In the genomic region with DNA sequence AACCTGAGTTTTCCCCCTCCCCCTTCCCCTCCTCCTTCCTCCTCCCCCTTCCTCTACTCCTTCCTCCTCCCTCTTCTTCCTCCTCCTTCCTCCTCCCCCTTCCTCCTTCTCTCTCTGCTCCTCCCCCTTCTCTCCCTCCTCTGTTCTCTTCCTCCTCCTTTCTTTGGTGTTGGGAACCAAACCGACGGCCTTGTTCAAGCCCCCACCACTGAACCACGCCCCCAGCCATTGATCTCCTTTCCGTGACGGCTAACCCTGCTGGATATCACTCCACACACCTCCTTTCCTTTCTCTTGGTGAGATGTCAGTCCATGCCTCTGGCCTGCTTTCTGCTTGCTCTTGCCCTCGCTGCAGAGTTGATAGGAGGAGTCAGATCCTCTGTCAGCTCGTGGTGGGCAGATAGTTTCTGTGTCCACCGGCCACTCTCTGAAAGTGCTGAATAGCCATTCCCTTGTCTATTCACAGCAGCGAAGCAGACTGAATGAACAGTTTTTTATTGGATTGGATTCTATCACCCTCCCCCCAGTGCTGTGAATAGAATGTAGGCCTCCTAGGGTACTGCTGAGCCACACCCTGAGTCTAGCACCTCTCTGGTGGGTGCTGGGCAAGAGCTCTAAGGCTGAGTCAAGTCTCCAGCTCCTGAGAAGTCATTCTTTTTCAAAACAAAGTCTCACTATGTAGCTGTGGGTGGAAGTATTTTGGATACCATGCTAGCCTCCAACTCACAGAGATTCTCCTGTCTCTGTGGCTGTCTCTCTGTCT, we compare ENCODE assay signal across 8 mouse cellular contexts. TPM values are rescaled to one million over a fixed set of nuclear protein-coding genes. Genes with fewer than 3 reads are reported as not detected.
DNase-seq lines count a peak whose midpoint lies in the region; ATAC-seq lines count a peak whose summit lies in the region.

A gene (minus strand): TSS at position 416 of the 762 bp plus-strand sequence.

- 7% methylated on average over 9 of the region's 9 CpGs for WGBS in limb, embryonic 12.5 days
- WGBS in neural tube, embryonic 12.5 days = under 1% methylated on average over 9 of the region's 9 CpGs

- no peak within 1 kb of the TSS for H3K4me3 ChIP-seq in limb, embryonic 12.5 days (replicated peaks)
- H3K4me3 ChIP-seq in neural tube, embryonic 12.5 days = no peak within 1 kb of the TSS

- H3K36me3 ChIP-seq in limb, embryonic 12.5 days = no peaks in the 10 kb centered on the region
- no peaks in the 10 kb centered on the region for H3K36me3 ChIP-seq in neural tube, embryonic 12.5 days

- H3K4me1 ChIP-seq in limb, embryonic 12.5 days (replicated peaks) = peaks cover 31% of the 10 kb centered on the region
- peaks cover 27% of the 10 kb centered on the region; the same call in 1 of the 2 replicates for H3K4me1 ChIP-seq in neural tube, embryonic 12.5 days

- H3K27ac ChIP-seq in limb, embryonic 12.5 days = peak within 1 kb of the TSS; percentile 94
- H3K27ac ChIP-seq in neural tube, embryonic 12.5 days = peak within 1 kb of the TSS; percentile 29; the same call in 1 of the 2 replicates

- H3K9ac ChIP-seq in limb, embryonic 12.5 days (replicated peaks) = no peak within 1 kb of the TSS
- H3K9ac ChIP-seq in neural tube, embryonic 12.5 days = no peak within 1 kb of the TSS

- ATAC-seq in limb, embryonic 12.5 days (ENCODE audit: insufficient number of reproducible peaks, insufficient read depth, low FRiP score, low TSS enrichment, low read depth) = no peak
- ATAC-seq in neural tube, embryonic 12.5 days (ENCODE audit: low FRiP score, low read depth) = no peak

- no peaks in the 10 kb centered on the region for H3K9me3 ChIP-seq in limb, embryonic 12.5 days
- no peaks in the 10 kb centered on the region for H3K9me3 ChIP-seq in neural tube, embryonic 12.5 days

- no peaks in the 10 kb centered on the region for H3K27me3 ChIP-seq in limb, embryonic 12.5 days
- H3K27me3 ChIP-seq in neural tube, embryonic 12.5 days (replicated peaks) = no peaks in the 10 kb centered on the region

- peak within 1 kb of the TSS; percentile 30 for H3K4me2 ChIP-seq in limb, embryonic 12.5 days
- peak within 1 kb of the TSS; percentile 10; the same call in 1 of the 2 replicates for H3K4me2 ChIP-seq in neural tube, embryonic 12.5 days (replicated peaks)

- DNase-seq in right cerebral cortex, adult 18-20 months = peak; percentile 23
- no peak for DNase-seq in right cerebral cortex, postnatal 4 days
- DNase-seq in embryo, embryonic 11 days = peak; percentile 77
- DNase-seq in cerebellum, adult 11 months = no peak
- no peak for DNase-seq in layer of hippocampus, adult 18-20 months (ENCODE audit: low spot score in 2 of 2)
- no peak for DNase-seq in kidney, adult 8-10 months

RNA-seq across cellular contexts. Expression of the gene that starts here (rescaled TPM):
- 1.7 and 1.9 TPM in 2 replicates for polyA plus RNA-seq in limb, embryonic 12.5 days (2016; fragmentation: Nextera tagmentation; extraction: Ambion mirVana)
- 1.4 and 1.8 TPM in 2 replicates for polyA plus RNA-seq in neural tube, embryonic 12.5 days (2016; fragmentation: Nextera tagmentation; extraction: Ambion mirVana)
- total RNA-seq in layer of hippocampus, adult 18-20 months (2021) = under 1 TPM in 1 of 2 experiments, not detected in 1; 0.52 TPM

Comparison
In these comparisons a context has a peak if more than half of its experiments do, and no peak if none do; other contexts are left out.
1. DNase-seq: peak in right cerebral cortex, adult 18-20 months (single experiment) and embryo, embryonic 11 days (single experiment); none in right cerebral cortex, postnatal 4 days (single experiment), cerebellum, adult 11 months (single experiment), layer of hippocampus, adult 18-20 months (0 of 2) and kidney, adult 8-10 months (0 of 2).